Mouse (Mus musculus) stomach, embryonic 15.5 days (tissue): ENCODE measurements at regions not wholly inside any gene's neighbourhood (a gene's known extent, or its start where the extent isn't known, plus 50 kb on each side); places are given as distances from the start of the nearest gene placed in this dataset.

ENCODE experiments used
- ATAC-seq: fragments of 200-750 bp; cut with Nextera tagmentation; 2 replicates; pipeline ENCODE4 v1.8.0; 2017; ENCODE audit warnings: low read depth, moderate number of reproducible peaks, moderate TSS enrichment; ENCODE audit not compliant: insufficient read depth, low FRiP score
- H3K27ac ChIP-seq: fragments of 300-500 bp; sonication (generic); 2 replicates; pipeline ENCODE4 v1.5.1; 2015; ENCODE audit warnings: mild to moderate bottlenecking, inconsistent platforms
- H3K27me3 ChIP-seq: fragments of 300-500 bp; sonication (generic); replicated peaks from 2 replicates; pipeline ENCODE4 v1.6.1; 2015; ENCODE audit warnings: inconsistent platforms
- H3K36me3 ChIP-seq: fragments of 300-500 bp; sonication (generic); 2 replicates; pipeline ENCODE4 v1.6.1; 2015; ENCODE audit warnings: inconsistent platforms
- H3K4me1 ChIP-seq: fragments of 300-500 bp; sonication (generic); 2 replicates; pipeline ENCODE4 v1.6.1; 2015; ENCODE audit warnings: inconsistent platforms
- H3K4me2 ChIP-seq: fragments of 300-500 bp; sonication (generic); 2 replicates; pipeline ENCODE4 v1.6.1; 2015; ENCODE audit warnings: mild to moderate bottlenecking, inconsistent platforms
- H3K4me3 ChIP-seq: fragments of 300-500 bp; sonication (generic); replicated peaks from 2 replicates; pipeline ENCODE4 v1.5.1; 2015; ENCODE audit warnings: inconsistent platforms
- H3K9ac ChIP-seq: fragments of 300-500 bp; sonication (generic); 2 replicates; pipeline ENCODE4 v1.6.1; 2015; ENCODE audit warnings: inconsistent platforms
- H3K9me3 ChIP-seq: fragments of 300-500 bp; sonication (generic); 2 replicates; pipeline ENCODE4 v1.6.1; 2016; ENCODE audit warnings: inconsistent platforms
- WGBS: fragments of 180-500 bp; shearing (Covaris S2); methylation state at CpG from one replicate; pipeline ENCODE4 v1.1.7; 2015; 5-methylcytosine and 5-hydroxymethylcytosine counted together

GRCm38 (mm10) chr19:18101423-18102341 is 264.2 kb upstream of the Pcsk5 start:
- H3K4me3 ChIP-seq: no peak overlapping the region
- H3K36me3 ChIP-seq: no peaks in the 10 kb centered on the region
- no peak overlapping the region for H3K4me2 ChIP-seq
- no peaks in the 10 kb centered on the region for H3K9me3 ChIP-seq
- no peak overlapping the region for H3K27ac ChIP-seq
- H3K4me1 ChIP-seq: no peaks in the 10 kb centered on the region
- no peaks in the 10 kb centered on the region for H3K27me3 ChIP-seq
- H3K9ac ChIP-seq: no peak overlapping the region
- ATAC-seq: peak; percentile 91
- 35% methylated on average over 4 of the region's 4 CpGs for WGBS

GRCm38 (mm10) chr19:18083312-18083711 is 245.9 kb upstream of the Pcsk5 start:
- Histone ChIP-seq H3K27me3 (no peaks in the 10 kb centered on the region), H3K4me3 (no peak overlapping the region), H3K9me3 (no peaks in the 10 kb centered on the region), H3K4me1 (no peaks in the 10 kb centered on the region), H3K36me3 (no peaks in the 10 kb centered on the region), H3K4me2 (no peak overlapping the region), H3K9ac (no peak overlapping the region), H3K27ac (no peak overlapping the region)
- ATAC-seq: no peak
- WGBS: 76% methylated on average over 6 of the region's 6 CpGs

- Histone ChIP-seq H3K4me3 (no peak overlapping the region), H3K36me3 (no peaks in the 10 kb centered on the region), H3K4me2 (no peak overlapping the region), H3K27me3 (no peaks in the 10 kb centered on the region), H3K4me1 (no peaks in the 10 kb centered on the region), H3K9me3 (no peaks in the 10 kb centered on the region), H3K27ac (no peak overlapping the region), H3K9ac (no peak overlapping the region)
- WGBS: 43% methylated on average over 5 of the region's 5 CpGs
- ATAC-seq: no peak
These were observed 231.5 kb upstream of the Pcsk5 start for GRCm38 (mm10) chr19:18068919-18069318.

GRCm38 (mm10) chr19:18067855-18068494 is 230.5 kb upstream of the Pcsk5 start:
- Histone ChIP-seq H3K9me3 (no peaks in the 10 kb centered on the region), H3K36me3 (no peaks in the 10 kb centered on the region), H3K9ac (no peak overlapping the region), H3K4me2 (no peak overlapping the region), H3K27me3 (no peaks in the 10 kb centered on the region), H3K4me3 (no peak overlapping the region), H3K27ac (no peak overlapping the region), H3K4me1 (no peaks in the 10 kb centered on the region)
- 68% methylated on average over 8 of the region's 8 CpGs for WGBS
- no peak for ATAC-seq

- WGBS: 84% methylated on average over 7 of the region's 7 CpGs
- Histone ChIP-seq H3K27me3 (no peaks in the 10 kb centered on the region), H3K9me3 (no peaks in the 10 kb centered on the region), H3K36me3 (no peaks in the 10 kb centered on the region), H3K9ac (no peak overlapping the region), H3K4me2 (no peak overlapping the region), H3K27ac (no peak overlapping the region), H3K4me1 (no peaks in the 10 kb centered on the region), H3K4me3 (no peak overlapping the region)
- no peak for ATAC-seq
These were observed 219.9 kb upstream of the Pcsk5 start for GRCm38 (mm10) chr19:18057256-18057890.

GRCm38 (mm10) chr19:18056414-18057254 is 219.2 kb upstream of the Pcsk5 start:
- no peak overlapping the region for H3K4me2 ChIP-seq
- 85% methylated on average over 21 of the region's 21 CpGs for WGBS
- ATAC-seq: no peak

GRCm38 (mm10) chr19:18050353-18050752 is 212.9 kb upstream of the Pcsk5 start:
- whole genome bisulfite sequencing: 77% methylated on average over 2 of the region's 2 CpGs
- H3K4me1 ChIP-seq: no peaks in the 10 kb centered on the region
- no peak overlapping the region for H3K4me2 ChIP-seq
- no peak for ATAC-seq
- H3K27me3 ChIP-seq: no peaks in the 10 kb centered on the region
- H3K9me3 ChIP-seq: no peaks in the 10 kb centered on the region
- H3K4me3 ChIP-seq: no peak overlapping the region
- H3K27ac ChIP-seq: no peak overlapping the region
- H3K36me3 ChIP-seq: no peaks in the 10 kb centered on the region
- no peak overlapping the region for H3K9ac ChIP-seq

More at GRCm38 (mm10) chr19:18056414-18057254, 219.2 kb upstream of the Pcsk5 start:
- no peaks in the 10 kb centered on the region for H3K36me3 ChIP-seq
- H3K4me3 ChIP-seq: no peak overlapping the region
- H3K9ac ChIP-seq: no peak overlapping the region
- no peaks in the 10 kb centered on the region for H3K27me3 ChIP-seq
- H3K27ac ChIP-seq: no peak overlapping the region
- no peaks in the 10 kb centered on the region for H3K4me1 ChIP-seq
- H3K9me3 ChIP-seq: no peaks in the 10 kb centered on the region

GRCm38 (mm10) chr19:18034225-18034624 is 196.8 kb upstream of the Pcsk5 start:
- Histone ChIP-seq H3K27ac (no peak overlapping the region), H3K36me3 (no peaks in the 10 kb centered on the region), H3K9ac (no peak overlapping the region), H3K4me2 (no peak overlapping the region), H3K9me3 (no peaks in the 10 kb centered on the region), H3K4me3 (no peak overlapping the region), H3K4me1 (no peaks in the 10 kb centered on the region), H3K27me3 (no peaks in the 10 kb centered on the region)
- 17% methylated on average over 1 of the region's 1 CpGs for WGBS
- no peak for ATAC-seq

- Histone ChIP-seq H3K4me3 (no peak overlapping the region), H3K9me3 (no peaks in the 10 kb centered on the region), H3K27me3 (no peaks in the 10 kb centered on the region), H3K36me3 (no peaks in the 10 kb centered on the region), H3K9ac (no peak overlapping the region), H3K27ac (no peak overlapping the region), H3K4me1 (no peaks in the 10 kb centered on the region), H3K4me2 (no peak overlapping the region)
- no peak for ATAC-seq
- WGBS: 85% methylated on average over 5 of the region's 5 CpGs
These were observed 196.2 kb upstream of the Pcsk5 start for GRCm38 (mm10) chr19:18033599-18033998.

GRCm38 (mm10) chr19:18025877-18026276 is 188.4 kb upstream of the Pcsk5 start:
- Histone ChIP-seq H3K4me1 (no peaks in the 10 kb centered on the region), H3K9me3 (no peaks in the 10 kb centered on the region), H3K9ac (no peak overlapping the region), H3K36me3 (no peaks in the 10 kb centered on the region), H3K27ac (no peak overlapping the region), H3K27me3 (no peaks in the 10 kb centered on the region), H3K4me2 (no peak overlapping the region), H3K4me3 (no peak overlapping the region)
- ATAC-seq: no peak
- 68% methylated on average over 4 of the region's 4 CpGs for WGBS

- H3K4me2 ChIP-seq: no peak overlapping the region
- no peaks in the 10 kb centered on the region for H3K27me3 ChIP-seq
- no peak overlapping the region for H3K9ac ChIP-seq
- no peaks in the 10 kb centered on the region for H3K9me3 ChIP-seq
- no peak overlapping the region for H3K4me3 ChIP-seq
- 85% methylated on average over 2 of the region's 2 CpGs for WGBS
- H3K4me1 ChIP-seq: no peaks in the 10 kb centered on the region
- no peak for ATAC-seq
- no peaks in the 10 kb centered on the region for H3K36me3 ChIP-seq
- no peak overlapping the region for H3K27ac ChIP-seq
These were observed 182.9 kb upstream of the Pcsk5 start for GRCm38 (mm10) chr19:18020351-18020750.
